Mouse (Mus musculus): ENCODE measurements around the gene Capn7. TPM values are rescaled to one million over a fixed set of nuclear protein-coding genes. Genes with fewer than 3 reads are reported as not detected.
A peak's percentile ranks its signal among the peaks of the same experiment; 100 is the strongest.

Capn7 gene
- polyA plus RNA-seq, 1 experiment = 6.7 TPM

DNA sequence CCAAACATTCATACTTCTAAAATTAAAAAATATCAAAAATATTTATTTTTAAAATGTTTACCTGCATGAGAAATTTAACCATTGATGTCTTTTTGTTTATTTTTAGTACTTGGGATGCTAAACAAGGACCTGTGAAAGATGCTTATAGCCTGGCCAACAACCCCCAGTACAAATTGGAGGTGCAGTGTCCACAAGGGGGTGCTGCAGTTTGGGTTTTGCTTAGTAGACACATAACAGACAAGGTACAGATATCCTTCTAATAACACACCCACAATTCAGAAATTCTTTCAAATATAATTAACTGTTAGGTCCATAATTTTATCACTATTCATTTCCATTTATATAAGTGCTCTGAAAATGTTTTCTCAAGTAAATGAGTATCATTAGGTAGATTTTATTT lies 28.9 kb downstream of the Capn7 start:
- Histone ChIP-seq H3K79me2 (ENCODE audit: control insufficient read depth, insufficient read depth) (no peaks in the 10 kb centered on the region), H3K27me3 (ENCODE audit: control insufficient read depth, insufficient read depth, insufficient read length) (no peaks in the 10 kb centered on the region), H3K4me3 (ENCODE audit: insufficient read depth, poor library complexity, severe bottlenecking) (no peak overlapping the region), H3K36me3 (ENCODE audit: control insufficient read depth, insufficient read depth) (peaks cover 55% of the 10 kb centered on the region), H3K79me3 (ENCODE audit: low read depth) (no peaks in the 10 kb centered on the region), H3ac (ENCODE audit: control insufficient read depth, insufficient read length, low read depth) (no peak overlapping the region)
- TF ChIP-seq USF1 (IDR thresholded peaks at IDR 0.05; ENCODE audit: low read depth) = no peak
- TF ChIP-seq CTCF (IDR thresholded peaks at IDR 0.05; ENCODE audit: control insufficient read depth, insufficient read depth, insufficient read length) = peak; percentile 24

DNA sequence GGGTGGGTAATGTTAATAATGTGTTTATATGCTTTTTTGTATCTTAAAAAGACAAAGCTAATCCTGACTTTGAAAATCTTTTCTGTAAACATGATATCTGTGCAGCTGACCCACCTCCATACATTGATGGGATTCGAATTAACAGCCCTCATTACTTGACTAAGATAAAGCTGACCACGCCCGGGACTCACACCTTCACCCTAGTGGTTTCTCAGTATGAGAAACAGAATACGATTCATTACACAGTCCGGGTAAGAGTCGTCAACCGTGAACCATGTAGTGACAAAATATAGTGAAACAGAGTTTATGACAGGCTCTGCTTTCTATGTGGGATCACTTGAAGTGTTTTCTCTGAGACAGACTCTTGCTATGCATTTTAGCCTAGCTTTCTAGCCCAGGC lies 31.5 kb downstream of the Capn7 start:
- Histone ChIP-seq H3K79me3 (ENCODE audit: low read depth) (no peaks in the 10 kb centered on the region), H3K4me3 (ENCODE audit: insufficient read depth, poor library complexity, severe bottlenecking) (no peak overlapping the region), H3K79me2 (ENCODE audit: control insufficient read depth, insufficient read depth) (no peaks in the 10 kb centered on the region), H3K36me3 (ENCODE audit: control insufficient read depth, insufficient read depth) (peaks cover 65% of the 10 kb centered on the region), H3K27me3 (ENCODE audit: control insufficient read depth, insufficient read depth, insufficient read length) (no peaks in the 10 kb centered on the region), H3ac (ENCODE audit: control insufficient read depth, insufficient read length, low read depth) (no peak overlapping the region)
- TF ChIP-seq FOSL1 (IDR thresholded peaks at IDR 0.05; ENCODE audit: insufficient read depth, low read length, poor library complexity, severe bottlenecking) (no peak), MYOG (IDR thresholded peaks at IDR 0.05; ENCODE audit: control insufficient read depth, extremely low read depth, insufficient read length) (no peak), MAX (IDR thresholded peaks at IDR 0.05) (no peak), CTCF (IDR thresholded peaks at IDR 0.05; ENCODE audit: control insufficient read depth, insufficient read depth, insufficient read length) (no peak), USF1 (IDR thresholded peaks at IDR 0.05; ENCODE audit: low read depth) (no peak), CEBPB (IDR thresholded peaks at IDR 0.05; ENCODE audit: low read depth) (no peak), MYOD1 (IDR thresholded peaks at IDR 0.05; ENCODE audit: control insufficient read depth, insufficient read length, low read depth) (no peak)

GRCm38 (mm10) chr14:31369377-31369776 lies 32.9 kb downstream of the Capn7 start:
- H3K4me3 ChIP-seq (ENCODE audit: insufficient read depth, poor library complexity, severe bottlenecking) = no peak overlapping the region
- H3K27me3 ChIP-seq (ENCODE audit: control insufficient read depth, insufficient read depth, insufficient read length) = no peaks in the 10 kb centered on the region
- H3ac ChIP-seq (ENCODE audit: control insufficient read depth, insufficient read length, low read depth) = no peak overlapping the region
- no peak for TF ChIP-seq MYOD1 (IDR thresholded peaks at IDR 0.05; ENCODE audit: control insufficient read depth, insufficient read length, low read depth)
- no peak for TF ChIP-seq FOSL1 (IDR thresholded peaks at IDR 0.05; ENCODE audit: insufficient read depth, low read length, poor library complexity, severe bottlenecking)
- TF ChIP-seq CEBPB (IDR thresholded peaks at IDR 0.05; ENCODE audit: low read depth) = no peak
- TF ChIP-seq MAX (IDR thresholded peaks at IDR 0.05) = no peak
- no peak for TF ChIP-seq MYOG (IDR thresholded peaks at IDR 0.05; ENCODE audit: control insufficient read depth, extremely low read depth, insufficient read length)
- no peak for TF ChIP-seq CTCF (IDR thresholded peaks at IDR 0.05; ENCODE audit: control insufficient read depth, insufficient read depth, insufficient read length)
- TF ChIP-seq USF1 (IDR thresholded peaks at IDR 0.05; ENCODE audit: low read depth) = no peak
- peaks cover 63% of the 10 kb centered on the region for H3K36me3 ChIP-seq (ENCODE audit: control insufficient read depth, insufficient read depth)
- H3K79me3 ChIP-seq (ENCODE audit: low read depth) = no peaks in the 10 kb centered on the region
- H3K79me2 ChIP-seq (ENCODE audit: control insufficient read depth, insufficient read depth) = no peaks in the 10 kb centered on the region

GRCm38 (mm10) chr14:31374390-31374789 lies 38.0 kb downstream of the Capn7 start:
- TF ChIP-seq MYOD1 (IDR thresholded peaks at IDR 0.05; ENCODE audit: control insufficient read depth, insufficient read length, low read depth) (no peak), MYOG (IDR thresholded peaks at IDR 0.05; ENCODE audit: control insufficient read depth, extremely low read depth, insufficient read length) (no peak), CTCF (IDR thresholded peaks at IDR 0.05; ENCODE audit: control insufficient read depth, insufficient read depth, insufficient read length) (no peak), USF1 (IDR thresholded peaks at IDR 0.05; ENCODE audit: low read depth) (no peak), FOSL1 (IDR thresholded peaks at IDR 0.05; ENCODE audit: insufficient read depth, low read length, poor library complexity, severe bottlenecking) (no peak), MAX (IDR thresholded peaks at IDR 0.05) (no peak)
- H3K36me3 ChIP-seq (ENCODE audit: control insufficient read depth, insufficient read depth) = peaks cover 69% of the 10 kb centered on the region
- H3ac ChIP-seq (ENCODE audit: control insufficient read depth, insufficient read length, low read depth) = no peak overlapping the region
- no peaks in the 10 kb centered on the region for H3K79me3 ChIP-seq (ENCODE audit: low read depth)
- no peaks in the 10 kb centered on the region for H3K79me2 ChIP-seq (ENCODE audit: control insufficient read depth, insufficient read depth)
- H3K4me3 ChIP-seq (ENCODE audit: insufficient read depth, poor library complexity, severe bottlenecking) = no peak overlapping the region
- no peaks in the 10 kb centered on the region for H3K27me3 ChIP-seq (ENCODE audit: control insufficient read depth, insufficient read depth, insufficient read length)

DNA sequence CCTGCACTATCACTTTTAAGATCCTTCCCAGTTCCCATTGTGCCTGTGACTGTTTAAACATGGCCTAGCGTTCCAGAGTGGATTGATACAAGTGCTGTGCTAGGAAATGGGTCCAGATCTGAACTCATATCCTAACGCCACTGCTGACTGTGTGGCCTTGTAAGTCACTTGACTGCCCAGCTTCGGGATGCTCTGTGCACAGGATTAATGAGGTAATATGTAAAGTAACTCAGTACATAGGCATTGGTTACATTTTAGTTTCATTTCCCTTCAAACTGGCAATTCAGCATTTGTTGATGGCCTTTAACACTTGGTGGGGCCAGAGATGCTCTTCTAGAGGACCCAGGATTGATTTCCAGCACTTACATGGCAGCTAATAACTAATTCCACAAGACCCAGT lies 39.9 kb downstream of the Capn7 start:
- Histone ChIP-seq H3K79me3 (ENCODE audit: low read depth) (no peaks in the 10 kb centered on the region), H3K27me3 (ENCODE audit: control insufficient read depth, insufficient read depth, insufficient read length) (no peaks in the 10 kb centered on the region), H3K4me3 (ENCODE audit: insufficient read depth, poor library complexity, severe bottlenecking) (no peak overlapping the region), H3K36me3 (ENCODE audit: control insufficient read depth, insufficient read depth) (peaks cover 55% of the 10 kb centered on the region), H3K79me2 (ENCODE audit: control insufficient read depth, insufficient read depth) (no peaks in the 10 kb centered on the region), H3ac (ENCODE audit: control insufficient read depth, insufficient read length, low read depth) (no peak overlapping the region)
- no peak for TF ChIP-seq MAX (IDR thresholded peaks at IDR 0.05)
- TF ChIP-seq CTCF (IDR thresholded peaks at IDR 0.05; ENCODE audit: control insufficient read depth, insufficient read depth, insufficient read length) = no peak
- no peak for TF ChIP-seq USF1 (IDR thresholded peaks at IDR 0.05; ENCODE audit: low read depth)
- no peak for TF ChIP-seq MYOD1 (IDR thresholded peaks at IDR 0.05; ENCODE audit: control insufficient read depth, insufficient read length, low read depth)
- no peak for TF ChIP-seq CEBPB (IDR thresholded peaks at IDR 0.05; ENCODE audit: low read depth)
- no peak for TF ChIP-seq MYOG (IDR thresholded peaks at IDR 0.05; ENCODE audit: control insufficient read depth, extremely low read depth, insufficient read length)

DNA sequence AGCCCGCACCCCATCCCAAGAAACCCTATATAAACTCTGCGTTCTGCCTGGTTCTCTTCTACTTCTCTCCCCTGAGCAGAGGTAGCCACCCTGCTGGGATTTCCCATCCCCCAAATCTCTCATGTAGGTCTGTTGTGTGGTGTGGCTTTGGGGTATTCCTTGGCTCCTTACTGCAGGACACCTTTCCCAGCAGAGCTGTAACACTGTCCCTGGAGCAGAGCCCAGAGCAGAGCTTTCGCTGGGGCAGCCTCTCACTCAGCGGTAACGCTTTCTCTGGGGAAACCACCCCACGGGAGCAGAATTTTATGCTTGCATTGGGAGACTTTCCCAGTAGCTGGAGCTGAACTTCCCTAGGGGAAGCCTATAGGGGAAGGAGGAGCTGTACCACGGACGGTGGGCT lies 45.8 kb downstream of the Capn7 start:
- TF ChIP-seq MYOD1 (IDR thresholded peaks at IDR 0.05; ENCODE audit: control insufficient read depth, insufficient read length, low read depth) = no peak
- no peak for TF ChIP-seq FOSL1 (IDR thresholded peaks at IDR 0.05; ENCODE audit: insufficient read depth, low read length, poor library complexity, severe bottlenecking)
- no peak for TF ChIP-seq CEBPB (IDR thresholded peaks at IDR 0.05; ENCODE audit: low read depth)
- TF ChIP-seq CTCF (IDR thresholded peaks at IDR 0.05; ENCODE audit: control insufficient read depth, insufficient read depth, insufficient read length) = no peak
- no peak for TF ChIP-seq MYOG (IDR thresholded peaks at IDR 0.05; ENCODE audit: control insufficient read depth, extremely low read depth, insufficient read length)
- TF ChIP-seq MAX (IDR thresholded peaks at IDR 0.05) = no peak
- TF ChIP-seq USF1 (IDR thresholded peaks at IDR 0.05; ENCODE audit: low read depth) = no peak
- no peak overlapping the region for H3K4me3 ChIP-seq (ENCODE audit: insufficient read depth, poor library complexity, severe bottlenecking)
- H3ac ChIP-seq (ENCODE audit: control insufficient read depth, insufficient read length, low read depth) = no peak overlapping the region
- peaks cover 11% of the 10 kb centered on the region for H3K36me3 ChIP-seq (ENCODE audit: control insufficient read depth, insufficient read depth)
- no peaks in the 10 kb centered on the region for H3K27me3 ChIP-seq (ENCODE audit: control insufficient read depth, insufficient read depth, insufficient read length)
- H3K79me2 ChIP-seq (ENCODE audit: control insufficient read depth, insufficient read depth) = no peaks in the 10 kb centered on the region
- H3K79me3 ChIP-seq (ENCODE audit: low read depth) = no peaks in the 10 kb centered on the region
